Mouse (Mus musculus) liver, embryonic 14.5 days (tissue): ENCODE measurements around the gene Zcchc2.

Experiments
- CTCF ChIP-seq: IDR thresholded peaks from 2 replicates; pipeline ENCODE4 v1.5.1; 2016; ENCODE audit warnings: antibody characterized with exemption, low read depth, control low read depth
- EP300 ChIP-seq: IDR thresholded peaks from 2 replicates; pipeline ENCODE4 v1.6.1; 2016; ENCODE audit warnings: antibody characterized with exemption, low read depth

GRCm38 (mm10) chr1:106059516-106060277 lies 69.5 kb downstream of the Zcchc2 start:
- no peak for TF ChIP-seq CTCF
- no peak for TF ChIP-seq EP300
